Mouse (Mus musculus): ENCODE data around the gene Ceacam12. TPM values are rescaled to one million over a fixed set of nuclear protein-coding genes. Genes with fewer than 3 reads are reported as not detected.
"Not testable (repeated sequence)": the region's sequence is repeated elsewhere in the genome, so short reads cannot be mapped to it uniquely, and the experiment has no call there.

The Ceacam12 gene
- polyA plus RNA-seq (2016; fragmentation: Nextera tagmentation; extraction: Ambion mirVana) = not detected in 2 replicates

GRCm38 (mm10) chr7:18065629-18066028, at the start of gene Ceacam12:
Gene Ceacam12, plus strand, starts transcription at chr7:18065929.
- Histone ChIP-seq H3K4me3 (no peak within 1 kb of the TSS), H3K27ac (ENCODE audit: poor library complexity, severe bottlenecking) (no peak within 1 kb of the TSS), H3K9ac (no peak within 1 kb of the TSS), H3K9me3 (replicated peaks) (peaks cover 31% of the 10 kb centered on the region), H3K4me2 (no peak within 1 kb of the TSS), H3K4me1 (replicated peaks) (no peaks in the 10 kb centered on the region), H3K36me3 (no peaks in the 10 kb centered on the region), H3K27me3 (replicated peaks) (no peaks in the 10 kb centered on the region)
- WGBS = 55% methylated on average over 1 of the region's 1 CpGs
- no peak for ATAC-seq (ENCODE audit: insufficient number of reproducible peaks, low FRiP score)

- H3K4me3 ChIP-seq; H3K36me3 ChIP-seq; H3K4me2 ChIP-seq; H3K9ac ChIP-seq; H3K27ac ChIP-seq (ENCODE audit: poor library complexity, severe bottlenecking); H3K4me1 ChIP-seq (replicated peaks); ATAC-seq (ENCODE audit: insufficient number of reproducible peaks, low FRiP score); H3K27me3 ChIP-seq (replicated peaks): not testable (repeated sequence)
- peaks cover 28% of the 10 kb centered on the region for H3K9me3 ChIP-seq (replicated peaks)
- WGBS = 58% methylated on average over 1 of the region's 1 CpGs
Measured at GRCm38 (mm10) chr7:18073821-18074220, 8.1 kb downstream of the Ceacam12 start.

GRCm38 (mm10) chr7:18100785-18101184, 35.1 kb downstream of the Ceacam12 start:
- ATAC-seq (ENCODE audit: insufficient number of reproducible peaks, low FRiP score) = no peak
- whole genome bisulfite sequencing = 45% methylated on average over 2 of the region's 2 CpGs

More at GRCm38 (mm10) chr7:18100785-18101184, 35.1 kb downstream of the Ceacam12 start:
- Histone ChIP-seq H3K9ac (no peak overlapping the region), H3K4me2 (no peak overlapping the region), H3K4me3 (no peak overlapping the region), H3K4me1 (replicated peaks) (no peaks in the 10 kb centered on the region), H3K27me3 (replicated peaks) (no peaks in the 10 kb centered on the region), H3K27ac (ENCODE audit: poor library complexity, severe bottlenecking) (no peak overlapping the region), H3K9me3 (replicated peaks) (peaks cover 23% of the 10 kb centered on the region), H3K36me3 (no peaks in the 10 kb centered on the region)

Small RNA genes lying within 50 kb of the gene (microRNA-seq; reads per million reads assigned to microRNA genes)
- not detected for gene Gm22414

Other genes with a start within 250 kb of the Ceacam12 start
- not detected in 2 replicates for gene Gm5155, start 194.2 kb upstream of the Ceacam12 start, polyA plus RNA-seq (2016; fragmentation: Nextera tagmentation; extraction: Ambion mirVana)
- not detected in 2 replicates for gene Ceacam11, start 93.8 kb upstream of the Ceacam12 start, polyA plus RNA-seq (2016; fragmentation: Nextera tagmentation; extraction: Ambion mirVana)
- not detected in 2 replicates for gene Ceacam13, start 56.0 kb upstream of the Ceacam12 start, polyA plus RNA-seq (2016; fragmentation: Nextera tagmentation; extraction: Ambion mirVana)
- not detected in 2 replicates for gene Igfl3, start 110.6 kb downstream of the Ceacam12 start, polyA plus RNA-seq (2016; fragmentation: Nextera tagmentation; extraction: Ambion mirVana)
- gene Mill1, start 179.4 kb downstream of the Ceacam12 start, polyA plus RNA-seq (2016; fragmentation: Nextera tagmentation; extraction: Ambion mirVana) = not detected in 2 replicates

Data from heart, embryonic 12.5 days (tissue).